Mouse (Mus musculus) C2C12 (cell line): ENCODE data around the gene Trpc3.

ENCODE experiments used
- CTCF ChIP-seq: IDR thresholded peaks from one replicate; pipeline ENCODE4 v1.5.1; 2011; ENCODE audit not compliant: control insufficient read depth, insufficient read depth, insufficient read length
- FOSL1 ChIP-seq: IDR thresholded peaks from one replicate; pipeline ENCODE4 v1.8.0; 2011; ENCODE audit warnings: mild to moderate bottlenecking, low read length; ENCODE audit not compliant: poor library complexity, insufficient read depth, severe bottlenecking
- USF1 ChIP-seq: IDR thresholded peaks from one replicate; pipeline ENCODE4 v1.6.1; 2011; ENCODE audit warnings: low read depth, mild to moderate bottlenecking, control low read depth, moderate library complexity

DNA sequence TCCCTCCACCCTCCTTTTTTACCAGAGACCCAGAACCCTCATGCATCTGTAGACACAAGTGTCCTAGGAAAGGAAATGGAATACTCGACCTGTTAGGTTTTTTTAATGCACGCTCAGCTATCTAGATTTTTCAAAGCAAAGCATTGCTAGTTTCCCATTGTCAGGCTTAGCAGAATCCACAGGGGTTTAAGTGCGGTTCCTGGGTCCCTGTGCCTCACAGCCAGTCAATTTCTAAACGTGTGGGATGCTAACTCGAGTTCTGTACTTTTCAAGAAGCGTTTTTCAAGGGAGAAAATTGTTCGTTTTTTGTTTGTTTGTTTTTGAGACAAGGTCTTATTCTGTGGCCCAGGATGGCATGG lies 304 bp upstream of the Trpc3 start:
- TF ChIP-seq CTCF, result no peak
- TF ChIP-seq FOSL1, result no peak
- TF ChIP-seq USF1, result no peak
